Mouse (Mus musculus): ENCODE data around the gene Ilf3. TPM values are rescaled to one million over a fixed set of nuclear protein-coding genes. Genes with fewer than 3 reads are reported as not detected.

Gene Ilf3
- polyA plus RNA-seq, 1 experiment, result 44.2 TPM

DNA sequence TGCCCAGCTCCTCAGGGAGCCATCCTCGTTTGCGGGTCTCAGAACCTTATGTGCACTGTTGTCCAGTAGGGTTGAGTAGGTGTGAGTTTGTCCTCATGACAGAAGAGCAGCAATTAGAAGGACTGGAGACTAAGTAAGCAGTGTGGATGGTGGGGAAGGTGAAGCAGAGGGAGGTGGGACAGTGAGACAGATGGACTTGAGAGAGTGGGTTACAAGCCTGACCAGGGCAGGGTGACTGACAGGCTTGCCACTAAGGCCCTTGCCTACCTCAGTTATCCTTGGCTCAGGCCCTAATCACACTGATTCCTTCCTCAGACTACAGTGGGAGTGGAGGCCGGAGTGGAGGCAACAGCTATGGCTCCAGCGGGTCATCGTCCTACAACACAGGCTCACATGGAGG, 36.1 kb downstream of the Ilf3 start:
- no peak for DNase-seq (ENCODE audit: low read depth)

GRCm38 (mm10) chr9:21405525-21405924, 37.9 kb downstream of the Ilf3 start:
- DNase-seq (ENCODE audit: low read depth), result no peak

GRCm38 (mm10) chr9:21407951-21408350, 40.3 kb downstream of the Ilf3 start:
- no peak for DNase-seq (ENCODE audit: low read depth)

GRCm38 (mm10) chr9:21408624-21409023, 41.0 kb downstream of the Ilf3 start:
- no peak for DNase-seq (ENCODE audit: low read depth)

- no peak for DNase-seq (ENCODE audit: low read depth)
Measured at GRCm38 (mm10) chr9:21409592-21410317, 42.1 kb downstream of the Ilf3 start.

DNA sequence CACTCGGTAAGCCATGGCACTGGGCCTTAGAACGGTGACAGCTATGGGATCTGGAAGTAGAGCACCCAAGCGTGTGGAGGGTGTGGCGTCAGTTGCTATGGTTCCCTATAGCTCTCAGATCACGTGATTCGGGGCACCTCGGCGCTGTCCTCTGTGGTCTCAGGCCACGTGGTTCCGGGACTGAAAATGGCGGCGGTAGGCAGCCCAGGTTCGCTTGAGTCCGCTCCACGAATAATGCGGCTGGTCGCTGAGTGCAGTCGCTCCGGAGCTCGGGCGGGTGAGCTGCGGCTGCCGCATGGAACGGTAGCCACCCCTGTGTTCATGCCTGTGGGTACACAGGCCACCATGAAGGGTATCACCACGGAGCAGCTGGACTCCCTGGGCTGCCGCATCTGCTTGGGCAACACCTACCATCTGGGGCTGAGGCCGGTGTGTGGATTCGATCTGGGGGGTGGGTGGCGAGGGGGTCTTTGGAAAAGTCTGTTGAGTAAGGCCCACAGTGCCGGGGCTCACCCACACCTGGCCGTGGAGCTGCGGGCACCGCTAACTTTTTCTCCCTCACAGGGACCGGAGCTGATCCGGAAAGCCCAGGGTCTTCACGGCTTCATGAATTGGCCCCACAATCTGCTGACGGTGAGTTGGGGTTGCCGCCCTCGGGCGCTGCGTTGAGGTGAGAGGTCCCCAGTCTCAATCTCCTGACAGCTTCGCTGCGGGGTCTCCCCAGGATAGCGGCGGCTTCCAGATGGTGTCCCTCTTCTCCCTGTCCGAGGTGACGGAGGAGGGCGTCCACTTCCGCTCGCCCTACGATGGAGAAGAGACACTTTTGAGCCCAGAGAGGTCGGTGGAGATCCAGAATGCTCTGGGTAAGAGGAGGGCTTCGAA, 44.2 kb downstream of the Ilf3 start, which contains the start of gene Qtrt1:
Qtrt1 (plus strand) TSS at position 169 of the 882 bp plus-strand sequence.
- DNase-seq (ENCODE audit: low read depth), result no peak

DNA sequence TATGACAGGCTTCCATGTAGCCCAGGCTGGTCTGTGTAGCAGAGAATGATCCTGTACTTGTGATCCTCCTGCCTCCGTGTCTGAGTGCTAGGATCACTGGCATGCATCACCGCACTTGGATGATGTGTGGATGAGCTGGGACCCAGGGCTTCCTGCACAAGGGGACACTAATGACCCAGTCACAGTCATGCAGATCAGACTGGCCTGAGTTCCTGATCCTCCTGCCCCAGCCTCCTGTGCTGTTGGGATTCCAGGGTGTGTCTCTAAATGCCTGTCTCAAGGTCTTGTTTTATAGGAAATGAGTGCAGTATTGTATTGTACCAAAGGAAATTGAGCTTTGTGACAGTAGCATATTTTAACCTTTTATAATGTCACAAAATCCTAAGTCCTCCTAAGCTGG, 50.2 kb downstream of the Ilf3 start:
- no peak for DNase-seq (ENCODE audit: low read depth)

DNA sequence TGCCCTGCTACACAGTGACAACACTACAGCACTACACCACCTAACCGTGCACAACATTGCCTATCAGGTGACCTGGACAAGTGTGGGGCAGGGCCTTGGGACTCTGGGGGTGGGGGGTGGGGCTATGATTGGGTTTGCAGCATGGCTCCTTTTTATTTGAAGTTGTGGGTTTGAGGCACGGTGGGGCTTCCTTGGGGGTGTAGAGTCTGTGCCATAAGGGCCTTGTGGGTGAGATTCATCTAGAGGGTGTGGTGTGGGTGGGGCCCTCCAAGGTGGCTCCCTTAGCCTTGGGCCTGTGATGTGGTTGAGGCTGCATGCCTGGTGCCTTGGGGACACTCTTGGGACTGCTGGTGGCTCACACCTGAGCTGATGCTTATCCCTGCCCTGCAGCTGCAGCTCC, 52.0 kb downstream of the Ilf3 start:
- DNase-seq (ENCODE audit: low read depth), result no peak

- peak; percentile 98 for DNase-seq (ENCODE audit: low read depth)
Measured at GRCm38 (mm10) chr9:21424631-21425555, 57.2 kb downstream of the Ilf3 start, which contains the start of gene Dnm2. Gene Dnm2, plus strand, starts transcription at chr9:21424908.

DNA sequence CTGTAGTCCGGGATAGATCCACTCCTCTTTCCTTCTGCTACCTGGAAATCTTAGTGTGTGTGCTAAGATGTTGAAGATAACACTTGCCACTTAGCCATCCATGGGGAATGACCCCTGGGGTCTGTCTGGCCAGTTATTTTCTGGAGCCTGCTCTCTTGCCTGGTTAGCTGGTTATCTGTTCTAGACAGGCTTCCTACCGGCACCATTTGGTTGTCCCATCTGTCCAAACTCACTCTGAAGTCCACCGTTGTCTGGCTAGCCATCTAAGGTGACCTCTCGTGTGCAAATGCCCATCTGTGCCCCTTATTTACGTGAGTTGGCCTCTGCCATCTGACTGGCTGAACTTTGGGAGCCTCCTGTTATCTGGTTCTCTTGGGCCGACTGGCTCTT, 57.9 kb downstream of the Ilf3 start:
- no peak for DNase-seq (ENCODE audit: low read depth)

DNA sequence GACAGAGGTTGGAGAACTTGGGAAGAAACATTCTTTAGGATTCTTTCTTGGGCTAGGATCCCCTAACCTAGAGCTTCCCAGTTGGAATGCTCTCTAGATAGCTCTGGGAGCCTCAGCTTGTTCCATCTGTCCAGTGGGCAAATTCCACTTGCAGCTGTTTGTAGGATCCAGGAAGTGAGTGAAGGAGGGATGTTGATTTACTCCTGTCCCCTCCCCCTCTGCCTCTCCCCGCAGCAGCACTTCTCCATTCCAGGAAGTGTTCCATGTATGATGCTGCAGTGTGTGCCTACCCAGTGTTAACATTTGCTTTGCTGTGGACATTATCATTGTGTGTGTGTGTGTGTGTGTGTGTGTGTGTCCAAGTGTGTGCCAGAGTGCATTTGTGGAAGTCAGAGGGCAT, 58.3 kb downstream of the Ilf3 start:
- DNase-seq (ENCODE audit: low read depth), result no peak

- no peak for DNase-seq (ENCODE audit: low read depth)
Measured at GRCm38 (mm10) chr9:21426525-21426924, 58.9 kb downstream of the Ilf3 start.

DNA sequence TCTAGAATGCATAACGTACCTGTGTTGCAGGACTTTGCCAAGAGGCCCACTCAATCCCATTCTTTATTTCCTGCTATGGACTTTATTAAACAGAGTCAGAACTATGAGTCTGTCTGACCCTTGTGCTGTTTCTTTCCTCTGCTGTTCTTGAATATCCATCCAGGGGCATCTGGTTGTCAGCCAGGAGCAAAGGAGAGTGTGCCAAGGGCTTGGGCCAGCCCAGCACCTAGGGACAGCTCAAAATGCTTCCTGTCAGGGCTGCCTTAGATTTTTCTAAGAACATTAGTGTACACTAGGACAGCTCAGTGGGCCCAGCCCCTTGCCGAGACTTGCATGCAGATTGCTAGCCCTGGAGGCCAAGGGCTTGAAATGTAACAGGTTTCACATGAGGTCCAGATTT, 60.1 kb downstream of the Ilf3 start:
- DNase-seq (ENCODE audit: low read depth), result no peak

- DNase-seq (ENCODE audit: low read depth), result no peak
Measured at GRCm38 (mm10) chr9:21428178-21428577, 60.5 kb downstream of the Ilf3 start.

GRCm38 (mm10) chr9:21430724-21431123, 63.1 kb downstream of the Ilf3 start:
- no peak for DNase-seq (ENCODE audit: low read depth)

DNA sequence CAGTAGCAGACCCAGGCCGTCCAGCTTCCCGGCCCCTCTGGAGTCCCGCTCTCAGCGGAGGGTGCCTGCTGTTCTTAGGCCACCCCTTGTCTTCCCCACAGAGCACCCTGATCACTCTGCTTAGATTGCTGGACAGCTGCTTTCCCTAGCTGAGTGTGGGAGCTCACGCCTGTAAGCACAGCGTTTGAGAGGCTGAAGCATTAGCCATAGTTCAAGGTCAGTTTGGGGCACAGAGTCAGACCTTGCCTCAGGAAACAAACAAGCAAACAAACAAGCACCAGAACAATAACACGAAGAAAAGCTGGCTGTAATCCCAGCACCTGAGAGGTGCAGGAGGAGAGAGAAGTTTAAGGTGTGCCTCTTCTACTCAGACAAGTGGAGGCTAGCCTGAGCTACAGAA, 64.4 kb downstream of the Ilf3 start:
- DNase-seq (ENCODE audit: low read depth), result no peak

DNA sequence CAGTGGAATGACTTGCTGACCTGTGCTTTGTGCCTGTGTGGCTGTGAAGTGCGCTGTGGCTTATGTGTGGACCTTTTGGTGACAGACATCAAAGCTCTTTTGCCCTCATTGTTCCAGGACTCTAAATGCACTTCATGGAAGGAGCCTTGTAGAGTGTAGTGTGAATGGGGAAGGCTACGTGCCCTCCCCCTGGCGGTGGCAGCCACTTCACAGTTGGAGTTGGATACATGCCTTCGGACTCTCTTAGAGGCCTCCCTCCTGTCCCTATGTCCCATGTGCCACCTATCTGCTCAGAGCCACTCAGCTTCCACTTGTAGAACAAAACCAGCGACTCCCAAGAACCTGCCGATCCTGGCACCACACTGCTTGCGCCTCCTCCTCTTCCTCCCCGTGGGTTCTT, 66.1 kb downstream of the Ilf3 start:
- no peak for DNase-seq (ENCODE audit: low read depth)

GRCm38 (mm10) chr9:21434410-21434809, 66.7 kb downstream of the Ilf3 start:
- no peak for DNase-seq (ENCODE audit: low read depth)

- DNase-seq (ENCODE audit: low read depth), result no peak
Measured at GRCm38 (mm10) chr9:21435777-21436635, 68.3 kb downstream of the Ilf3 start.

DNA sequence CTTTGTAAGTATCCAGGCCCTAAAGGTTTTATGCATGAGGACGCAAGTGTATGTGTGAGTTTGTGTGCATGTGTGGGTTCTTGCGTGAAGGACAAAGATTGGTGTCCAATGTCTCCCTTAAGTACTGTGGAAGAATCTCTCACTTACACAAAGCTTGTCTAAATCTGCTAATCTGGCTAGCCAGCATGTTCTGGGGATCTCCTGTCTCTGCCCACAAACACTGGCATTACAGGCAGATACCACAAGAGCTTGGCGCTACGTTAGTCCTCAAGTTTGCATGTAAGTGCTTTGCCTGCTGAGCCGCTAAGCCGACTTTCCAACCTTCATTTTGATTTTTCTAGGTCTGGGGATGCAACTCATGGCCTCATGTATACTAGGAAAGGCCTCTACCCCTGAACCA, 69.9 kb downstream of the Ilf3 start:
- no peak for DNase-seq (ENCODE audit: low read depth)

DNA sequence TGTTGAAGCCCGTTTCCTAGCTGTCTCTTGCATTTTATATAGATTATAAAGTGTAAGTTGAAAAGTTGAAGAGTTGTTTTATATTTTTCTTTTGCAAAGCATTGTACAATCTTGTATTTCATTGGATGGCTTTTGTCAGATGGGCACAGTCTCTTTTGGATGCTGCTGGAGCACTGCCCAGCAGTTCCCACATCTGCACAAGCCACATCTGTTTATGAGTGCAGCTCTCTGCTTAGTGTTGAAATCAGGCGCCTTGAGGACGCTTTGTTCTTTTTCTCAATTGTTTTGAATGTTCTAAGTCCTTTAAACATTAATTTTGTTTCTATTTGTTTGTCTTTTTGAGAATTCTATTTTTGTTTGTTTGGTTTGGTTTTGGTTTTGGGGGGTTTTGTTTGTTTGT, 70.5 kb downstream of the Ilf3 start:
- DNase-seq (ENCODE audit: low read depth), result no peak
